Comparison of ENCODE assay signal across 8 mouse cellular contexts in genomic region chr4:116720343-116721097, GRCm38 (mm10). TPM values are rescaled to one million over a fixed set of nuclear protein-coding genes. Genes with fewer than 3 reads are reported as not detected.
A peak's percentile ranks its signal among the peaks of the same experiment; 100 is the strongest.
DNase-seq lines count a peak whose midpoint lies in the region; ATAC-seq and TF ChIP-seq lines count a peak whose summit lies in the region.

TSS of gene Tesk2 (plus strand) at chr4:116720948.

- peak in 1 of 2 experiments; percentile 56; a peak in 1 of 4 replicates for TF ChIP-seq POLR2A in MEL (IDR thresholded peaks at IDR 0.05; ENCODE audit: control insufficient read depth in 1 of 2, insufficient read depth in 1 of 2, low read depth in 1 of 2, low read length in 2 of 2, poor library complexity in 1 of 2)
- TF ChIP-seq POLR2A in cerebellum, adult 2 months (IDR thresholded peaks at IDR 0.05; ENCODE audit: borderline replicate concordance, insufficient read depth, low read length): peak; percentile 28; the same call in 1 of the 2 replicates

- peak within 1 kb of the TSS; percentile 75 for H3K9ac ChIP-seq in MEL (ENCODE audit: control insufficient read depth, low read depth, low read length, poor library complexity, severe bottlenecking)
- H3K9ac ChIP-seq in forebrain, postnatal 0 days: peak within 1 kb of the TSS; percentile 71
- peak within 1 kb of the TSS; percentile 91 for H3K9ac ChIP-seq in lung, embryonic 15.5 days

- TF ChIP-seq CTCF in MEL (IDR thresholded peaks at IDR 0.05 in 2 of 3, conservative IDR thresholded peaks at IDR 0.05 in 1 of 3; ENCODE audit: control insufficient read depth in 1 of 3, insufficient read depth in 1 of 3, low read depth in 2 of 3, low read length in 3 of 3, poor library complexity in 1 of 3, severe bottlenecking in 1 of 3): no peak
- TF ChIP-seq CTCF in cerebellum, adult 2 months (IDR thresholded peaks at IDR 0.05; ENCODE audit: borderline replicate concordance, insufficient read depth, low read depth, low read length): no peak
- TF ChIP-seq CTCF in forebrain, postnatal 0 days (IDR thresholded peaks at IDR 0.05; ENCODE audit: low read depth): no peak

- TF ChIP-seq RAD21 in MEL (IDR thresholded peaks at IDR 0.05; ENCODE audit: low read depth, low read length): no peak

- DNase-seq in MEL (ENCODE audit: low read depth, low spot score): peak; percentile 100
- DNase-seq in cerebellum, adult 2 months: peak; percentile 88 to 96
- peak; percentile 98 for DNase-seq in forebrain, postnatal 0 days
- DNase-seq in heart, postnatal 4 days: peak; percentile 91
- DNase-seq in layer of hippocampus, adult 8-10 months (ENCODE audit: low spot score in 2 of 2): peak; percentile 94 to 96
- DNase-seq in ovary, adult 18-20 months (ENCODE audit: low spot score): peak; percentile 94
- peak; percentile 98 for DNase-seq in thymus, postnatal 0 days (ENCODE audit: low spot score)

- peak; percentile 99 for ATAC-seq in forebrain, postnatal 0 days
- ATAC-seq in lung, embryonic 15.5 days (ENCODE audit: borderline replicate concordance, extremely low read depth, low FRiP score, low TSS enrichment): peak; percentile 97

- peak within 1 kb of the TSS; percentile 97 for H3K4me2 ChIP-seq in forebrain, postnatal 0 days (ENCODE audit: low read depth)
- H3K4me2 ChIP-seq in lung, embryonic 15.5 days: peak within 1 kb of the TSS; percentile 86

- no peaks in the 10 kb centered on the region; the same call in 1 of the 2 replicates for H3K79me2 ChIP-seq in MEL (ENCODE audit: control insufficient read depth, insufficient read depth, low read length, poor library complexity)

- WGBS in cerebellum, adult 2 months: under 1% methylated on average over 34 of the region's 34 CpGs
- under 1% methylated on average over 34 of the region's 34 CpGs for WGBS in forebrain, postnatal 0 days
- WGBS in lung, embryonic 15.5 days: 0% methylated on average over 34 of the region's 34 CpGs

- H3K27ac ChIP-seq in MEL (ENCODE audit: control insufficient read depth, low read depth, low read length): peak within 1 kb of the TSS; percentile 55
- H3K27ac ChIP-seq in cerebellum, adult 2 months (ENCODE audit: insufficient read depth, low read length): 0 out of 2 replicates have a peak within 1 kb of the TSS, but pooled peaks have one; percentile 31
- H3K27ac ChIP-seq in forebrain, postnatal 0 days (ENCODE audit: low read depth, low read length): 0 out of 2 replicates have a peak within 1 kb of the TSS, but pooled peaks have one; percentile 22
- peak within 1 kb of the TSS; percentile 89 for H3K27ac ChIP-seq in lung, embryonic 15.5 days

- H3K36me3 ChIP-seq in MEL (ENCODE audit: control insufficient read depth in 1 of 2, insufficient read depth in 2 of 2, low read length in 2 of 2): peaks cover 0 to 13% of the 10 kb centered on the region in 2 experiments; a peak in 2 of 4 replicates
- H3K36me3 ChIP-seq in forebrain, postnatal 0 days (ENCODE audit: insufficient read depth): no peaks in the 10 kb centered on the region
- H3K36me3 ChIP-seq in lung, embryonic 15.5 days: no peaks in the 10 kb centered on the region

- peaks cover 4 to 5% of the 10 kb centered on the region in 2 experiments for H3K4me1 ChIP-seq in MEL (ENCODE audit: control insufficient read depth in 1 of 2, insufficient read depth in 2 of 2, low read length in 2 of 2)
- no peaks in the 10 kb centered on the region for H3K4me1 ChIP-seq in cerebellum, adult 2 months (ENCODE audit: control insufficient read depth, insufficient read depth, low read length)
- no peaks in the 10 kb centered on the region; the same call in 1 of the 2 replicates for H3K4me1 ChIP-seq in forebrain, postnatal 0 days (ENCODE audit: insufficient read depth)
- peaks cover 18% of the 10 kb centered on the region for H3K4me1 ChIP-seq in lung, embryonic 15.5 days

- H3K27me3 ChIP-seq in MEL (ENCODE audit: control insufficient read depth in 1 of 2, insufficient read depth in 2 of 2, low read length in 2 of 2): no peaks in the 10 kb centered on the region
- H3K27me3 ChIP-seq in cerebellum, adult 2 months (ENCODE audit: control insufficient read depth, insufficient read depth, low read length): no peaks in the 10 kb centered on the region
- no peaks in the 10 kb centered on the region; the same call in 1 of the 2 replicates for H3K27me3 ChIP-seq in forebrain, postnatal 0 days (ENCODE audit: insufficient read depth, low read length)
- H3K27me3 ChIP-seq in lung, embryonic 15.5 days: no peaks in the 10 kb centered on the region

- no peak for TF ChIP-seq EP300 in MEL (IDR thresholded peaks at IDR 0.05; ENCODE audit: low read depth in 1 of 2, low read length in 2 of 2)

- H3K4me3 ChIP-seq in MEL (ENCODE audit: control insufficient read depth in 1 of 2, insufficient read depth in 1 of 2, low read depth in 2 of 2, low read length in 2 of 2): peak within 1 kb of the TSS; percentile 79 to 86
- H3K4me3 ChIP-seq in cerebellum, adult 2 months (replicated peaks; ENCODE audit: insufficient read depth, low read depth, low read length): peak within 1 kb of the TSS; percentile 75
- H3K4me3 ChIP-seq in forebrain, postnatal 0 days (ENCODE audit: low read depth, low read length): peak within 1 kb of the TSS; percentile 73
- peak within 1 kb of the TSS; percentile 95 for H3K4me3 ChIP-seq in lung, embryonic 15.5 days

- no peaks in the 10 kb centered on the region for H3K9me3 ChIP-seq in MEL (replicated peaks; ENCODE audit: insufficient read depth, low read length)
- no peaks in the 10 kb centered on the region for H3K9me3 ChIP-seq in forebrain, postnatal 0 days (ENCODE audit: low read length)
- H3K9me3 ChIP-seq in lung, embryonic 15.5 days: no peaks in the 10 kb centered on the region

TF ChIP-seq in MEL, 35 proteins besides CTCF, POLR2A, EP300 and RAD21 (continues in another document):
- TF ChIP-seq CHD1 (IDR thresholded peaks at IDR 0.05; ENCODE audit: low read depth, low read length) (no peak), JUND (IDR thresholded peaks at IDR 0.05; ENCODE audit: low read depth, low read length) (no peak), ZNF384 (IDR thresholded peaks at IDR 0.05; ENCODE audit: low read depth, low read length) (no peak), RCOR1 (IDR thresholded peaks at IDR 0.05; ENCODE audit: low read depth, low read length) (no peak), E2F4 (IDR thresholded peaks at IDR 0.05; ENCODE audit: borderline replicate concordance, low read depth, low read length) (peak; percentile 82; the same call in 1 of the 2 replicates), KAT2A (conservative IDR thresholded peaks at IDR 0.05; ENCODE audit: low read depth, low read length) (no peak; the same call in 1 of the 2 replicates), NRF1 (IDR thresholded peaks at IDR 0.05; ENCODE audit: insufficient read depth, low read depth, low read length, poor library complexity, severe bottlenecking) (no peak), TCF12 (IDR thresholded peaks at IDR 0.05; ENCODE audit: low read depth, low read length) (peak; percentile 41; the same call in 1 of the 2 replicates), ZMIZ1 (IDR thresholded peaks at IDR 0.05; ENCODE audit: low read depth, low read length) (no peak), POLR2AphosphoS2 (IDR thresholded peaks at IDR 0.05; ENCODE audit: low read length) (no peak), TBP (IDR thresholded peaks at IDR 0.05; ENCODE audit: low read depth, low read length) (0 out of 2 replicates have a peak, but pooled peaks have one; percentile 37), GATA1 (IDR thresholded peaks at IDR 0.05; ENCODE audit: low read depth, low read length) (0 out of 2 replicates have a peak, but pooled peaks have one; percentile 23), MYB (IDR thresholded peaks at IDR 0.05; ENCODE audit: low read depth, low read length) (no peak), MAZ (IDR thresholded peaks at IDR 0.05; ENCODE audit: low read depth, low read length) (peak; percentile 68; the same call in 1 of the 2 replicates), MAFK (IDR thresholded peaks at IDR 0.05; ENCODE audit: borderline replicate concordance, low read depth, low read length) (no peak), MYC (IDR thresholded peaks at IDR 0.05; ENCODE audit: low read depth, low read length) (no peak), HCFC1 (IDR thresholded peaks at IDR 0.05; ENCODE audit: low read depth, low read length) (peak; percentile 76), ZKSCAN1 (IDR thresholded peaks at IDR 0.05; ENCODE audit: low read depth, low read length) (no peak), MAX (IDR thresholded peaks at IDR 0.05; ENCODE audit: low read length) (peak; percentile 97), CHD2 (IDR thresholded peaks at IDR 0.05; ENCODE audit: low read length) (peak; percentile 86), POLR2AphosphoS5 (IDR thresholded peaks at IDR 0.05; ENCODE audit: borderline replicate concordance, low read depth, low read length) (no peak), SMC3 (IDR thresholded peaks at IDR 0.05; ENCODE audit: low read depth, low read length) (no peak), UBTF (IDR thresholded peaks at IDR 0.05; ENCODE audit: borderline replicate concordance, insufficient read depth, low read depth, low read length) (peak; percentile 44; the same call in 1 of the 2 replicates), NELFE (IDR thresholded peaks at IDR 0.05; ENCODE audit: low read depth, low read length) (peak; percentile 50; the same call in 1 of the 2 replicates), BHLHE40 (IDR thresholded peaks at IDR 0.05; ENCODE audit: borderline replicate concordance, low read depth, low read length) (peak; percentile 85), USF1 (IDR thresholded peaks at IDR 0.05; ENCODE audit: low read depth, low read length) (peak; percentile 96), TAL1 (IDR thresholded peaks at IDR 0.05; ENCODE audit: low read length) (no peak), ELF1 (IDR thresholded peaks at IDR 0.05; ENCODE audit: low read depth, low read length) (peak; percentile 59; the same call in 1 of the 2 replicates), SIN3A (IDR thresholded peaks at IDR 0.05; ENCODE audit: low read length) (peak; percentile 87)

RNA-seq across cellular contexts. Expression of gene Tesk2, which starts in this region (rescaled TPM):
- total RNA-seq in MEL (2012; rRNA removed): 2.3 and 2.8 TPM in 2 replicates
- polyA plus RNA-seq in MEL (2012; ENCODE audit: insufficient read depth in 1 of 2, insufficient read length in 2 of 2, low read depth in 1 of 2, low replicate concordance in 2 of 2, missing spikeins in 1 of 2): 1 to 10 TPM in 1 of 2 experiments, not detected in 1; 3.3 TPM
- polyA plus RNA-seq in cerebellum, adult 2 months (2012; rRNA removed): 10.0 and 11.2 TPM in 2 replicates
- total RNA-seq in forebrain, postnatal 0 days (2014; rRNA removed): 2.6 and 2.9 TPM in 2 replicates
- 1.2 and 1.9 TPM in 2 replicates for polyA plus RNA-seq in forebrain, postnatal 0 days (2015; fragmentation: Nextera tagmentation; extraction: Ambion mirVana)
- 1 to 10 TPM; 1.9 to 2.1 TPM for total RNA-seq in heart, postnatal 4 days (2021)
- 1 to 10 TPM; 4.1 to 5.9 (median 4.7) TPM for total RNA-seq in layer of hippocampus, adult 8-10 months (2022)
- 6.7 and 7.6 TPM in 2 replicates for polyA plus RNA-seq in lung, embryonic 15.5 days (2015; fragmentation: Nextera tagmentation; extraction: Ambion mirVana)
- polyA plus RNA-seq in thymus, postnatal 0 days (2015; fragmentation: Nextera tagmentation; extraction: Ambion mirVana): 4.3 and 4.7 TPM in 2 replicates

Comparison
In these comparisons a context has a peak if more than half of its experiments do, and no peak if none do; other contexts are left out.
1. Peak in every context shown above with its lines: DNase-seq, ATAC-seq, H3K4me3 ChIP-seq and H3K27ac ChIP-seq.
2. H3K27ac ChIP-seq: peak in every context shown above with its lines; median percentile 89 in lung, embryonic 15.5 days; 55 in MEL; 31 in cerebellum, adult 2 months; 22 in forebrain, postnatal 0 days.